Mouse (Mus musculus) MEL (cell line): ENCODE measurements at regions not wholly inside any gene's neighbourhood (a gene's known extent, or its start where the extent isn't known, plus 50 kb on each side); places are given as distances from the start of the nearest gene placed in this dataset.

Experiments used
- DNase-seq: peaks from one replicate; pipeline ENCODE4 v3.0.0; 2011; ENCODE audit warnings: low read depth, low spot score
- H3K27ac ChIP-seq: 2 replicates; pipeline ENCODE4 v1.5.1; 2012; ENCODE audit warnings: low read depth, mild to moderate bottlenecking, control low read depth, low read length, moderate library complexity; ENCODE audit not compliant: control insufficient read depth
- H3K27me3 ChIP-seq, 2 experiments: fragments of 150-350 bp in 1 of 2; sonication (generic) in 1 of 2; 2 replicates each; pipeline ENCODE4 v1.6.1; 2012; ENCODE audit warnings: low read length in 2 of 2, mild to moderate bottlenecking in 2 of 2, improper control_type of control experiment in 1 of 2, moderate library complexity in 1 of 2; ENCODE audit not compliant: insufficient read depth in 2 of 2, control insufficient read depth in 1 of 2
- H3K36me3 ChIP-seq, 2 experiments: 2 replicates each; pipeline ENCODE4 v1.6.1; 2012 to 2014; ENCODE audit warnings: low read length in 2 of 2, improper control_type of control experiment in 1 of 2, inconsistent platforms in 1 of 2, mild to moderate bottlenecking in 1 of 2; ENCODE audit not compliant: insufficient read depth in 2 of 2, control insufficient read depth in 1 of 2
- H3K4me1 ChIP-seq, 2 experiments: fragments of 150-350 bp in 1 of 2; sonication (generic) in 1 of 2; 2 replicates each; pipeline ENCODE4 v1.6.1; 2012; ENCODE audit warnings: low read length in 2 of 2, improper control_type of control experiment in 1 of 2, mild to moderate bottlenecking in 1 of 2; ENCODE audit not compliant: insufficient read depth in 2 of 2, control insufficient read depth in 1 of 2
- H3K4me3 ChIP-seq, 2 experiments: fragments of 150-350 bp in 1 of 2; sonication (generic) in 1 of 2; 2 replicates each; pipeline ENCODE4 v1.5.1; 2012; ENCODE audit warnings: low read depth in 2 of 2, low read length in 2 of 2, mild to moderate bottlenecking in 2 of 2, moderate library complexity in 2 of 2, control low read depth in 1 of 2, improper control_type of control experiment in 1 of 2; ENCODE audit not compliant: control insufficient read depth in 1 of 2, insufficient read depth in 1 of 2
- H3K79me2 ChIP-seq: 2 replicates; pipeline ENCODE4 v1.6.1; 2012; ENCODE audit warnings: mild to moderate bottlenecking, low read length, moderate library complexity; ENCODE audit not compliant: control insufficient read depth, poor library complexity, insufficient read depth
- H3K9ac ChIP-seq: 2 replicates; pipeline ENCODE4 v1.6.1; 2012; ENCODE audit warnings: low read depth, mild to moderate bottlenecking, control low read depth, low read length, moderate library complexity; ENCODE audit not compliant: control insufficient read depth, poor library complexity, severe bottlenecking
- H3K9me3 ChIP-seq: fragments of 150-350 bp; sonication (generic); replicated peaks from 2 replicates; pipeline ENCODE4 v1.6.1; 2012; ENCODE audit warnings: mild to moderate bottlenecking, low read length, improper control_type of control experiment, moderate library complexity; ENCODE audit not compliant: insufficient read depth
- CHD1 ChIP-seq: IDR thresholded peaks from 2 replicates; pipeline ENCODE4 v1.6.1; 2012; ENCODE audit warnings: low read depth, mild to moderate bottlenecking, inconsistent platforms, low read length, improper control_type of control experiment
- EP300 ChIP-seq, 2 experiments: IDR thresholded peaks; 2 replicates each; pipeline ENCODE4 v1.6.1; 2011; ENCODE audit warnings: improper control_type of control experiment in 2 of 2, low read length in 2 of 2, low read depth in 1 of 2, mild to moderate bottlenecking in 1 of 2
- GATA1 ChIP-seq: IDR thresholded peaks from 2 replicates; pipeline ENCODE4 v1.6.1; 2011; ENCODE audit warnings: low read depth, low read length, improper control_type of control experiment
- JUND ChIP-seq: IDR thresholded peaks from 2 replicates; pipeline ENCODE4 v1.6.1; 2011; ENCODE audit warnings: low read depth, mild to moderate bottlenecking, improper control_type of control experiment, low read length
- KAT2A ChIP-seq: conservative IDR thresholded peaks from 2 replicates; pipeline ENCODE4 v1.6.1; 2012; ENCODE audit warnings: low read depth, low read length, improper control_type of control experiment, inconsistent platforms
- MAX ChIP-seq: IDR thresholded peaks from 2 replicates; pipeline ENCODE4 v1.6.1; 2011; ENCODE audit warnings: low read length, improper control_type of control experiment
- MXI1 ChIP-seq: IDR thresholded peaks from 2 replicates; pipeline ENCODE4 v1.6.1; 2011; ENCODE audit warnings: mild to moderate bottlenecking, low read depth, low read length, improper control_type of control experiment
- RCOR1 ChIP-seq: IDR thresholded peaks from 2 replicates; pipeline ENCODE4 v1.6.1; 2012; ENCODE audit warnings: low read depth, mild to moderate bottlenecking, inconsistent platforms, low read length, improper control_type of control experiment
- SIN3A ChIP-seq: IDR thresholded peaks from 2 replicates; pipeline ENCODE4 v1.6.1; 2012; ENCODE audit warnings: low read length, improper control_type of control experiment, inconsistent platforms
- TAL1 ChIP-seq: IDR thresholded peaks from 2 replicates; pipeline ENCODE4 v1.6.1; 2012; ENCODE audit warnings: mild to moderate bottlenecking, inconsistent platforms, low read length, moderate library complexity, mixed read lengths
- TCF12 ChIP-seq: IDR thresholded peaks from 2 replicates; pipeline ENCODE4 v1.6.1; 2014; ENCODE audit warnings: low read depth, mild to moderate bottlenecking, inconsistent platforms, low read length, improper control_type of control experiment, moderate library complexity
- USF1 ChIP-seq: IDR thresholded peaks from 2 replicates; pipeline ENCODE4 v1.6.1; 2014; ENCODE audit warnings: low read depth, mild to moderate bottlenecking, inconsistent platforms, low read length, improper control_type of control experiment, moderate library complexity
- ZC3H11A ChIP-seq: IDR thresholded peaks from 2 replicates; pipeline ENCODE4 v1.6.1; 2012; ENCODE audit warnings: low read depth, mild to moderate bottlenecking, inconsistent platforms, low read length, improper control_type of control experiment
- ZMIZ1 ChIP-seq: IDR thresholded peaks from 2 replicates; pipeline ENCODE4 v1.6.1; 2012; ENCODE audit warnings: low read depth, mild to moderate bottlenecking, inconsistent platforms, low read length, improper control_type of control experiment, moderate library complexity
- ZNF384 ChIP-seq: IDR thresholded peaks from 2 replicates; pipeline ENCODE4 v1.6.1; 2012; ENCODE audit warnings: low read depth, mild to moderate bottlenecking, inconsistent platforms, low read length, improper control_type of control experiment

DNA sequence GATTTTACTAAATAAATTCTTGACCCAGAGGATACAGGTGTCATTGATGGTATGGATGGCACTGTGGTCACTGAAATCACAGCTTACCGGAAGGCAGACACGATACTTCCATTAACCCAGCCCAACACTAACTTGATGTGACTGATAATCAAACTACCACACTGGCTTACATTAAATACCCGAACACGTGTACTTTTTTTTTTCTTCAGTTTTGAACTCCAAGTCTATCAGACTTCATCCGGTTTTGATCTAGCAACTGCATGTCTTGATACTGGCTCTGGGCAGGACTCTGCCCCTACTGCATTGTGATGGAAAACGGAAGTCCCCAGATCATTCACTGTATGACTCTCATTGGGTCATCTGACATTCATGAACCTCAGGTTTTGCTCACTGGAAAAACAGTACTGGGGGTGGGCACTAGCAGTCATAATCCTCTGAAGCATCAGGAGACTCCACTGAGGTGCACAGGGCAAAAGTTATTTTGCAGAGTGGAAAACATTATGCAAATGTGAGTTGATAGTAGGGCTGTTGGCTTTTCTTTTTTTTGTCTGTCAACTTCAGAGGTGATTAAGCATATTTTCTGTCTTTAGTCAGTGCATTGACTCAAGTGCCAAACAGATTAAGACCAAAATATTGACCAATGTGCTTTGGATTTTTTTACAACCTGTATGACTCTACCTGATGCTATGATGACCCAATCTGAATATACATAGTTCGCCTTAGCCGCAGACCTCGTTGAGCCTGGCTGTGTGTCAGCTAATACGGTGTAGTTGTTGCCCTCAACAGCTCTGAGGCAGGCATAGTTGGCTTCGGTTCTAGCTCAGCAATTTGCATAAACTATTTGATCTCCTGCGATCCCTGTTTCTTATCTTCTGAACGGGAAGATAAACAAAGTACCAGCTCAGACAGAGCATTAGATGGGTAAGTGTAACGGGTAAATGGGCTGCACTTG, 174.1 kb upstream of the Cited2 start:
- peak; percentile 50 for DNase-seq
- TF ChIP-seq SIN3A (0 out of 2 replicates have a peak, but pooled peaks have one; percentile 3), ZMIZ1 (no peak), JUND (no peak), EP300 (IDR thresholded peaks at IDR 0.05; ENCODE audit: low read depth in 1 of 2, low read length in 2 of 2) (peak in 1 of 2 experiments; percentile 22; a peak in 1 of 4 replicates), MAX (peak; percentile 66; the same call in 1 of the 2 replicates), GATA1 (0 out of 2 replicates have a peak, but pooled peaks have one; percentile 24), MXI1 (peak; percentile 24; the same call in 1 of the 2 replicates), ZNF384 (peak; percentile 75), USF1 (0 out of 2 replicates have a peak, but pooled peaks have one; percentile 3), ZC3H11A (no peak)
- peak overlapping the region; percentile 42; the same call in 1 of the 2 replicates for H3K27ac ChIP-seq

DNA sequence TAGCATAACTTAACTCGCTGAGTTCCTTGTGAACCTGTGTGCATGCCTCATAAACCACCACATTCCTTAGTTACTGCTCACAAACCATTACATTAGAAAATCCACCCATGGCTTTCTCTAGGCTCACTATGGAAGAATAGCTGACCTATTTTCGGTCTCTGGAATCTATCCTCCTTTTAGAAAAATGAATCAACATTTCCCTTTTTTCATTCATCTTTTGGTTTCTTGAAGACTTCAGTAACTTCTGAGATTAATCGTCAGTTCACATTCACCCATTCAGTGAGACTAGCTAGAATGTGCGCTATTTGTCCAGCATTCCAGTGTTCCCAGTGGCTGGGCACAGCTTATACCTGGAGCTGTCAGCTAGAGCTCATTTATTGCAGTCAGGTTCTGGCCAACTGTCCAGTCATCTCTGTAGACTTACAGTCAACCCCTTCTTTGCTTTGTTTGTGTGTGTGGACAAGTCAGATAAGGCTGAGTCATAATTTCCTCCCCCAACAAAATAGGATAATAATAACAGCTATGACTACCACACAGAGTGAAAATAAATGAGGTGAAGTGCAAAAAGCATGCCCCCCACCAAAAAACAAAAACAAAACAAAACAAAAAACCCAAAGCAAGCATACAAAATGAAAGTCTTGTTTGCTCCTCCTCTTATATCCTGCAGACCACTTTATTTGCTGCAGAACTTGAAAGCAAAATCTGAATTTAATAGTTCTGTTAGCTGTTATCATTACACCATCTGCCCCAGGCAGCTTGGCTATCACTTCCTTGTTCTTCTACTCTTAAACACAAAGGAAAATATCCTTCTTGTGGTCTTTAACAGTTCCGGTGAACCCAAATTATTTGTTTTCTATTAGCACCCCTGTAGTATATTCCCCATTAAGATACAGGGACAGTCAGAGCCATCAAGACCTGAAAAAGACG, 173.0 kb upstream of the Cited2 start:
- H3K4me3 ChIP-seq = peak overlapping the region in 1 of 2 experiments; percentile 11; a peak in 2 of 4 replicates
- H3K27me3 ChIP-seq = no peaks in the 10 kb centered on the region
- peak; percentile 74 for DNase-seq
- 0 out of 2 replicates have a peak overlapping the region, but pooled peaks have one; percentile 22 for H3K9ac ChIP-seq
- H3K4me1 ChIP-seq = peaks cover 13 to 21% of the 10 kb centered on the region in 2 experiments
- H3K79me2 ChIP-seq = no peaks in the 10 kb centered on the region
- peaks cover 0 to 34% of the 10 kb centered on the region in 2 experiments; a peak in 2 of 4 replicates for H3K36me3 ChIP-seq
- peak; percentile 75 to 87 for TF ChIP-seq EP300 (IDR thresholded peaks at IDR 0.05; ENCODE audit: low read depth in 1 of 2, low read length in 2 of 2)
- TF ChIP-seq ZNF384 = no peak
- TF ChIP-seq JUND = 0 out of 2 replicates have a peak, but pooled peaks have one; percentile 74
- no peak for TF ChIP-seq CHD1
- TF ChIP-seq TAL1 = peak; percentile 54
- peak; percentile 55 for TF ChIP-seq SIN3A
- peak; percentile 42; the same call in 1 of the 2 replicates for TF ChIP-seq GATA1
- TF ChIP-seq TCF12 = peak; percentile 46; the same call in 1 of the 2 replicates
- no peak for TF ChIP-seq USF1
- TF ChIP-seq KAT2A = no peak
- 0 out of 2 replicates have a peak, but pooled peaks have one; percentile 28 for TF ChIP-seq RCOR1
- TF ChIP-seq MXI1 = 0 out of 2 replicates have a peak, but pooled peaks have one; percentile 24
- TF ChIP-seq, all 39 proteins: peak for 8
- Histone ChIP-seq H3K9me3 (no peaks in the 10 kb centered on the region), H3K27ac (peak overlapping the region; percentile 71)

More for the DNA sequence above, 174.1 kb upstream of the Cited2 start:
- Histone ChIP-seq H3K36me3 (peaks cover 0 to 32% of the 10 kb centered on the region in 2 experiments; a peak in 2 of 4 replicates), H3K4me3 (no peak overlapping the region), H3K9ac (no peak overlapping the region), H3K9me3 (no peaks in the 10 kb centered on the region), H3K79me2 (no peaks in the 10 kb centered on the region), H3K4me1 (peaks cover 13 to 21% of the 10 kb centered on the region in 2 experiments), H3K27me3 (no peaks in the 10 kb centered on the region)
